Mouse (Mus musculus) gastrocnemius, postnatal 10 days (tissue): ENCODE results near the gene Mecom. TPM values are rescaled to one million over a fixed set of nuclear protein-coding genes. Genes with fewer than 3 reads are reported as not detected.

Source experiments
- DNase-seq: peaks from one replicate; pipeline ENCODE4 v3.0.0; 2021; ENCODE audit warnings: mixed read lengths
- total RNA-seq, 2 experiments: library from RNA; stranded (reverse); gene quantifications; 2 replicates each; pipeline ENCODE4 v1.2.3; 2021

The Mecom gene
- total RNA-seq, 2 experiments from 2014 or later: 10.1 to 14.5 TPM

- peak; percentile 39 for DNase-seq
These were observed 33.6 kb downstream of the Mecom start for GRCm38 (mm10) chr3:30514051-30514754.

GRCm38 (mm10) chr3:30513314-30513997, 34.4 kb downstream of the Mecom start:
- DNase-seq: no peak

DNA sequence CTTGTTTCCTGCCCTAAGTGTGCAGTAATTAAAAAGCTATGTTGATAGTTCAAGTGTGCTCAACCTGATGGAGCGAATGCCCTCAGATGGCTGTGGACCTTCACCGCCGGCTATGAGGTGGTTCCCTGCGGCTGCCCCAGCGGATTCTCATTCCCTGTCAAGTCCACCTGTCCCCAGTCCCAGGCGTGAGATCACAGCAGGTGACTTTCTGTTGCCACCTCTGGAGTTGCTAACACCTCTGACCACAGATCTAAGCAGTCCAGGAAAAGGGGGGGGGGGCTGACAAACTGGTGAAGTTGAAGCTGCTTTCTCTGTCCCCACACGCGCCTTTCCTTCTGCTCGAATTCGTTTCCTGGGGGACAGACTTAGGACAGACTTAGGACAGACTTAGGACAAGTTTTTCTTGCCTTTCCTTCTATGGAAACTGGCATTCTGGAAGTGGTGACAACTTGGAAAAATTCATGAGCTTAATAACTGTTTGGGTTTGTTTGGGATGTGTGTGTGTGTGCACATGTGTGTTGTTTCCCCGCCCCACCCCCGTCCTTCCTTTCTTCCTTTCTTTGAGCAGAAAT, 35.3 kb downstream of the Mecom start:
- no peak for DNase-seq

- DNase-seq: no peak
These were observed 36.0 kb downstream of the Mecom start for GRCm38 (mm10) chr3:30511796-30512195.

GRCm38 (mm10) chr3:30511062-30511640, 36.7 kb downstream of the Mecom start:
- DNase-seq: no peak

DNA sequence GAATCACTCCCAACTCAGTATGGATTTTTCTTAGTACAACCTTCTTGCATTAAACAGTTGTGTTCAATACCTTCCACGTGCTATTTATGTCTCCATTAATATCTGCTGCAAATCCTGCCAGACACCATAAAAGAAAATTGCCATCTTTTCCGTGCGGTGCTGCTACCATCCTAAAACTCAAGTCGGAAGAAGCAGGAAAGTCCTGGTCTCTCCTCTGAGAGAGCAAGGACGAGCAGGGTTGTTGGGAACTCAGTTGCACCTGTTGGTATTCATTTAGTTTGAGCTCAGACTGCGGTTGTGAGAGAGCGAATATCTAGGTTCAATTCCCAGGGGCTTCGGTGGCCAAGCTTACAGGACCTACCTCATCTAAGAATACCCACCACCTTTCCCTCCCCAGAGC, 37.2 kb downstream of the Mecom start:
- DNase-seq: no peak

GRCm38 (mm10) chr3:30510105-30510504, 37.7 kb downstream of the Mecom start:
- DNase-seq: no peak

DNA sequence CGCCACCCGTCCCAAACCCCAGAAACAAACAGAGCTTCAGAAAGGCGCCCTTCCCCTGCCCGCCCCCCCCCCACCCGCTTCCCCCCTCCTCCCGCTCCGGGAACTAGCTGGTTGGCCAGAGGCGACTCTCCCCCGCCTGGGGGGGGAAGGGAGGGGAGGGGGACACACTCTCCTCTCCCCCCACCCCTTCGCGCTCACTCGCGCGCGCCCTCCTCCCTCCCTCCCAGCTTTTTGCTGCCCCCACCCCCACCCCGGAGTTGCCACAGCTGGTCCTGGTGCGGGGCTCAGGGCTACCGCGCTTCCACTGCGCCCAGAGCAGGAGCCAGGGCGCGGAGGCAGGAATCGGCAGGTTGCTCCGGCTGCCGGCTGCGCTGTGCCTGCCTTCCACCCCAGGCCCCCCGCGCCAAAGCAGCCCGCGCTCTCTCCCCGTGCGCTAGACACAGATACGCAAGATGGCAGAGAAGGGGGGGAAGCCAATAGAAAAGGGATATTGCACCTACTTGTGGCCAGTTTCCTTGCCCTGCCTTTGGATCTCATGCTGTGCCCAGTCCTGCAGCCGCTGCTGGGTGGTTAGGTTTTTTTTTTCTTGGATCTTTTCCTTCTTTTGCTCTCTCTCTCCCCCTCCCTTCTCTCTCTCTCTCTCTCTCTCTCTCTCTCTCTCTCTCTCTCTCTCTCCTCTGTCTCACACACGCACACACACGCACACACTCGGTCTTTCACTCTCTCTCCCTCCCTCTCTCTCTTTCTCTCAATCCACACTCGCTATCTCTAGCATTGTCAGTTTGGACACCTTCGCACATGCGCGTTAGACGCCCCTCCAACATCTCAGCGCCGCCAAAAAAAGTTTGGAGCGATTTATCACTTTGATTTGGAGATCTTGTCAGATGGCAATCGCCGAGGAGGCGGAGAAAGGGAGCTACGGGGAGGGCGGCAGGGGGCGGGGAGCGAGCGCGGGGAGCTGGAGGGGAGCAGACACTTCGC, 38.6 kb downstream of the Mecom start:
- DNase-seq: peak; percentile 29

DNA sequence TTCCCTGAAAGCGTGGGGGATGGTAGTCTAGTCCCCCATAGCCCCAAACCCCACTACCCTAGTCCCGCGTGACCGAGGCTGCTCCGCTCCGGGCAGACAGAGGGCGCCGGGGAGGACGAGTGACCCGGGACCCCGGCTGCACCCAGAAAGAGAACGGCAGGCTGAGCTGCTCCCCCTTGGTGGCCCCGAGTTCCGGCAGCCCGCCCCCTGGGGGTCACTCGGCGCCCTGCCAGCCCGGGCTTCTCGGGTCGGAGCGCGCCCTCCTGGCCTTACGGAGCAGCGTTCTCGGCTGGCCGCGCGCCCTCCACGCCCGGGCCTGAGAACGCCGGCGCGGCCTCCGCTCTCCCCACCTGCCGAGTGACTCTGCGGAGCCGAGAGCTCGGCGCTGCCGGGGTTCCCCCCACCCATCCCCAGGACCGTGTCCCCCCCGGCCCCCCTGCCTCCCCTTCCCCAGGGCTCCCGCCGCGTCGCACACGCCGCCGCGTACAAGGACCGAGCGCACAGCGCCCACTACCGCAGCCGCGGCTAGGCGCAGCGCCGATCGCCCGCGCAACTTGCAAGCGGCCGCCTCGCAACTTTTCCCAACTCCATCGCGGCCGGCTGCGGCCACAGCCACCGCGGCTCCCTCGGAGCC, 39.4 kb downstream of the Mecom start:
- DNase-seq: peak; percentile 79

GRCm38 (mm10) chr3:30507576-30508295, 40.1 kb downstream of the Mecom start:
- DNase-seq: peak; percentile 35

GRCm38 (mm10) chr3:30507028-30507575, 40.7 kb downstream of the Mecom start:
- peak; percentile 45 for DNase-seq

DNA sequence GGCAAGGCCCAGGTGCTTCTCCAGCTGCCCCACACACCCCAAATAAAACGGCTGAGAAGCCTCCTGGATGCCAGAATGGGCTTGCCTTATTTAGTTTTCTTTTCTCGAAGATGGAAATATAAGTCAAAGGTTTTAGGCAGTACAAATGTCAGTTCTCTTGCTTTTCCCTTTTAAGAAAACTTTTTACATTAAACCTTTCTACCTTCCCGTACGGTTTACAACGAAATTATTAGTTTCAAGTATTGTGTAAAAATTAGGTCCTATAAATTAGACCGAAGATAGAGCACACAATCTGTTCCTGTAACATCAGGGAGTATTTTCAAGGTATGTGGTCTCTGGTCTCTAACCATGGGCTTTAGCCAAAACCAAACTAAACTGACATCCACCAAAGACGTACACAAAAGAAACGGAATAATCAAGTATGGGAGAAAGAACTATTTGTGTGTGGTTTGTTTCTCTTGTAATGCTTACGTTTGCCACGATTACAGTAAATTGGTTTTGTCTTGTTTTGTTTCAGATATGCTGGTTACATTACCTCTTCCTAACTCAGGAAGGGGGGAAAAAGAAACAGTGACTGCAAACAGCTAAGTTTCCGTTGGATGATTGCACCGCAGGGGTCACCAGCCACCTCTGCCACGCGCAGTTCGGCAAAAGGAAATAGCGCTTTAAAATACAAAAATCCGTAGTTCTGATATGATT, 41.3 kb downstream of the Mecom start:
- no peak for DNase-seq

DNA sequence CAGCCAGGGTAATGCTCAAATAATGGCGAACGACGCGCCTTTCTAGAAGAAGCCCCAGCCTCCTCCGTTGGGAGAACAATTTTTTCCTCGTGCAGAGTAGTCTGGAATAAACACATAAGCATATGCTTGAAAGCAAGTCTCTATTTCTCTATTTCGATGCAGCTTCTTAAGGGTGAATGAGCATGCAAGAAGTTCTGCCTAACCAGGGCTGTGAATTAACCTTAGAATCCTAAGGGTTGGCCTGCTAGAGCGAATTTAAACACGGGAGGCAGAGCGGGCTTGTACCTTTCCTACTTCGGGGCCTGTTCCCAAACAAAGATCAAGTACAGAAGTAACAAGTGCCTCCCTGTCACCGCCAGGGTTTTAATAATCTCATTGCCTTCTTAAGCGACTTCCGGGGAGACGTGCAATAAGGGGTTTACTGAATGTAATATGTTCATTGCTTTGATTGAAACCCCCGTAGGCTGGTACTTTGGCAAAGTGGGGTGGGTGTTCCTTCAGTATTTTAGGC, 42.0 kb downstream of the Mecom start:
- no peak for DNase-seq

DNA sequence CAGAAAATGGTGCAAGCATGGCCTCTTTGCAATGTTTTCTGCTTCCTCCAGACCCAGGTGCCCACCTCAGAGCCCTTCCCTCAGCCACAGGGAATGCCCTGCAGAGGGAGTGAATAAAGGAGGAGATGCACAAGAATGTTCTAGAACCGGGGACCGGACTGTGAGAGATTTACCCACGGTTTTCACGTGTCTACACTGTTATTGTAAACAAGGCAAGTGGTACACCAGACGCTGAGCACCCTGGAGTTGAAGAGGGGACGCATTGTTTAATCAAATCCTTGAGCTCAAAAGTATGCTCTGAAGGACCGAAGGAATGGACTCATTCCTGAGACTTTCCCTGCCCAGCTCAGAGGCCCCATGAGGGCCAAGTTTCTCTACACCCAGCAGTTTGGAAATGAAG, 43.2 kb downstream of the Mecom start:
- no peak for DNase-seq

GRCm38 (mm10) chr3:30503821-30504220, 44.0 kb downstream of the Mecom start:
- no peak for DNase-seq

GRCm38 (mm10) chr3:30498202-30498828, 49.5 kb downstream of the Mecom start:
- no peak for DNase-seq

DNA sequence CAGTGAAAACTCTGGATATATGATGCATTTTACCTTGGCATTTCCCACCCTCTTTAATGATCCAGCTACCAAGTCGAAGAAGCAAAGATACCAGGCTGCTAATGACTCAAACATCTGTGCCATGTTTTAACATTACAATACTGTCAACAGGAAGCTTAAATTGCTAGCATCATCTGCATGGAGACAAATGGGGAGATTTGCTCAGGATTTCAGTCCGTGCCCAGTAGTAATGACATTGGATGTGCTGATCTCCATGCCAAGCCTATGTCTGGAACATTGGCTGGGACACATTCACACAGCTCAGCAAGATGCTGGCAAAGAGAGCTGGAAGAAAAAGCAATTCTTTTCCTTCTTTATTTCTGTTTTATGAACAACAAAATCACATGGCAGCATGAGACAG, 53.4 kb downstream of the Mecom start:
- DNase-seq: no peak

DNA sequence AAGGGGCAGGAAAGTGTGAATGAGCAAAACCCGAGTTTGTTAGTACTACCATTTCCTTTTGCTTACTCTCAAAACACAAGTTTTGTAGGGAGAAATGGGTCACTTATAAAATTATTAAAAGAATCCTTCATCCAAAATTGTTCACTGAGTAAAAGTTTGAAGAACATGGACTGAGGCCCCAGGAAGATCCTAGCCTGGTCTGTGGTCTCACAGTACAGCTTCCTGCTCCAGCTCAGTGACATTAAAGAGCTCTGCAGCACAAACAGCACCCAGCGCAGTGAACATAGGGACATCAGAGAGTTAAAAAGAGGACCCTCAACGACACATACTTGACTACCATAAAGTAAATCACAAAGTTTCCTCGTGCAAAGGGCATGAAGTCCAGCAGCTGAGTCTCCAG, 59.0 kb downstream of the Mecom start:
- no peak for DNase-seq

DNA sequence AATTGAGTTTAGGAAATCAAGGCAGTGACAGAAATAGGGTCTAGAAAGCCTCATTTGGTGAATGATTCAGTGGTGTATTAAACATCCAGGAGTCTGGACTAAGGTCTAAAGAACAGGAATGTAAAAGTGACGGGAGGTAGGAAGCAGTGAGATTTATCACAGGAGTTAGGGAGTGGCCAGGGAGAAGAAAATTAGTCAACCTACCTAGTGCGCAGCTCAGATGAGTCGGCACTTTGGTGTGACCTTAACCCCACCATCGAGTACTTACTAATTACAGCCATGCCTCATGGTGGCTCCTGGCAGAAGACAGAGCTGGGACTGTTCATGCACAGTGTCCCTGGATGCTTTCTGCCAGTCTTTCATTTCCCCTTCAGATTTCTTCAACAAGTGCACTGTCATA, 61.4 kb downstream of the Mecom start:
- no peak for DNase-seq
